Mouse (Mus musculus): ENCODE data around the gene 2900026A02Rik. TPM values are rescaled to one million over a fixed set of nuclear protein-coding genes. Genes with fewer than 3 reads are reported as not detected.
A peak's percentile ranks its signal among the peaks of the same experiment; 100 is the strongest.

The 2900026A02Rik gene
- polyA plus RNA-seq, 1 experiment from 2014 or later: 9.2 TPM

GRCm38 (mm10) chr5:113208622-113209400, 12.2 kb downstream of the 2900026A02Rik start:
- peak; percentile 77 for ATAC-seq (ENCODE audit: low read depth)
- no peak overlapping the region for H3K4me2 ChIP-seq (ENCODE audit: low read depth, low read length)
- peak; percentile 87 for DNase-seq (ENCODE audit: low spot score)
- no peaks in the 10 kb centered on the region for H3K36me3 ChIP-seq (ENCODE audit: control insufficient read depth, insufficient read depth, low read length)
- H3K9ac ChIP-seq (ENCODE audit: low read depth, low read length): no peak overlapping the region; the same call in 1 of the 2 replicates
- no peaks in the 10 kb centered on the region for H3K27me3 ChIP-seq (replicated peaks; ENCODE audit: control insufficient read depth, insufficient read depth, low read length)
- peak overlapping the region; percentile 82 for H3K27ac ChIP-seq (replicated peaks; ENCODE audit: low read depth, low read length)
- peaks cover 27% of the 10 kb centered on the region for H3K4me1 ChIP-seq (ENCODE audit: control insufficient read depth, insufficient read depth, low read length)
- no peaks in the 10 kb centered on the region for H3K9me3 ChIP-seq (ENCODE audit: control insufficient read depth, low read length)
- no peak overlapping the region for H3K4me3 ChIP-seq (ENCODE audit: low read depth, low read length)
- WGBS: 34% methylated on average over 11 of the region's 11 CpGs

DNA sequence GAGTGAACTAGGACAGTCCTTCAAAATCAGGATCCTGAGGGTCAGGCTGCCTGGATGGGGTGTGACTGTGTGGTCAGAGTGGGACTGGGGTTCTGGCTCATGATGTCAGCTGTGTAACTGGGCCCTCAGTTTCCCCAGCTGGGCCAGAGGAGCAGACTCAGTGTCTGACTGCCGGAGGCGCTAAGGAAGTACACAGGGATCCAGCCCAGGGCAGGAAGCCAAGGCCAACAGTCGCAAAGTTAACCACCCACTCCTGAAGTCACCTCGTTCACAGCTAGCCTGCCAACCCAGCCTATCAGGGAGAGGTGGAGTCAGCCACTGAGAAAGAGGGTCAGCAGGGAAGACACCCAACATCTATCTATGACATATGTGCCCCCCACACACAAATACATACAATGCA, 13.0 kb downstream of the 2900026A02Rik start:
- no peak overlapping the region for H3K4me3 ChIP-seq (ENCODE audit: low read depth, low read length)
- H3K9ac ChIP-seq (ENCODE audit: low read depth, low read length): no peak overlapping the region
- H3K27me3 ChIP-seq (replicated peaks; ENCODE audit: control insufficient read depth, insufficient read depth, low read length): no peaks in the 10 kb centered on the region
- 53% methylated on average over 4 of the region's 4 CpGs for WGBS
- H3K9me3 ChIP-seq (ENCODE audit: control insufficient read depth, low read length): no peaks in the 10 kb centered on the region
- no peaks in the 10 kb centered on the region for H3K36me3 ChIP-seq (ENCODE audit: control insufficient read depth, insufficient read depth, low read length)
- H3K4me2 ChIP-seq (ENCODE audit: low read depth, low read length): no peak overlapping the region
- ATAC-seq (ENCODE audit: low read depth) (no peak), DNase-seq (ENCODE audit: low spot score) (no peak)
- H3K27ac ChIP-seq (replicated peaks; ENCODE audit: low read depth, low read length): peak overlapping the region; percentile 82
- peaks cover 27% of the 10 kb centered on the region for H3K4me1 ChIP-seq (ENCODE audit: control insufficient read depth, insufficient read depth, low read length)

- peaks cover 27% of the 10 kb centered on the region for H3K4me1 ChIP-seq (ENCODE audit: control insufficient read depth, insufficient read depth, low read length)
- ATAC-seq (ENCODE audit: low read depth) (no peak), DNase-seq (ENCODE audit: low spot score) (peak; percentile 34)
- no peaks in the 10 kb centered on the region for H3K27me3 ChIP-seq (replicated peaks; ENCODE audit: control insufficient read depth, insufficient read depth, low read length)
- H3K4me2 ChIP-seq (ENCODE audit: low read depth, low read length): no peak overlapping the region
- H3K9ac ChIP-seq (ENCODE audit: low read depth, low read length): no peak overlapping the region
- no peak overlapping the region for H3K4me3 ChIP-seq (ENCODE audit: low read depth, low read length)
- H3K36me3 ChIP-seq (ENCODE audit: control insufficient read depth, insufficient read depth, low read length): no peaks in the 10 kb centered on the region
- 39% methylated on average over 9 of the region's 9 CpGs for WGBS
- no peaks in the 10 kb centered on the region for H3K9me3 ChIP-seq (ENCODE audit: control insufficient read depth, low read length)
- no peak overlapping the region for H3K27ac ChIP-seq (replicated peaks; ENCODE audit: low read depth, low read length)
These were observed 14.2 kb downstream of the 2900026A02Rik start for GRCm38 (mm10) chr5:113206670-113207352.

- DNase-seq (ENCODE audit: low spot score) (no peak), ATAC-seq (ENCODE audit: low read depth) (no peak)
- no peak overlapping the region for H3K4me2 ChIP-seq (ENCODE audit: low read depth, low read length)
- H3K36me3 ChIP-seq (ENCODE audit: control insufficient read depth, insufficient read depth, low read length): no peaks in the 10 kb centered on the region
- no peak overlapping the region for H3K27ac ChIP-seq (replicated peaks; ENCODE audit: low read depth, low read length)
- no peaks in the 10 kb centered on the region for H3K27me3 ChIP-seq (replicated peaks; ENCODE audit: control insufficient read depth, insufficient read depth, low read length)
- H3K4me3 ChIP-seq (ENCODE audit: low read depth, low read length): no peak overlapping the region
- H3K4me1 ChIP-seq (ENCODE audit: control insufficient read depth, insufficient read depth, low read length): peaks cover 19% of the 10 kb centered on the region
- no peaks in the 10 kb centered on the region for H3K9me3 ChIP-seq (ENCODE audit: control insufficient read depth, low read length)
- no peak overlapping the region for H3K9ac ChIP-seq (ENCODE audit: low read depth, low read length)
- 84% methylated on average over 9 of the region's 9 CpGs for WGBS
These were observed 16.8 kb downstream of the 2900026A02Rik start for GRCm38 (mm10) chr5:113204193-113204592.

GRCm38 (mm10) chr5:113199772-113200134, 21.3 kb downstream of the 2900026A02Rik start:
- Histone ChIP-seq H3K4me1 (ENCODE audit: control insufficient read depth, insufficient read depth, low read length) (peaks cover 10% of the 10 kb centered on the region), H3K36me3 (ENCODE audit: control insufficient read depth, insufficient read depth, low read length) (no peaks in the 10 kb centered on the region), H3K4me2 (ENCODE audit: low read depth, low read length) (no peak overlapping the region), H3K27me3 (replicated peaks; ENCODE audit: control insufficient read depth, insufficient read depth, low read length) (no peaks in the 10 kb centered on the region), H3K4me3 (ENCODE audit: low read depth, low read length) (no peak overlapping the region), H3K9me3 (ENCODE audit: control insufficient read depth, low read length) (no peaks in the 10 kb centered on the region), H3K27ac (replicated peaks; ENCODE audit: low read depth, low read length) (no peak overlapping the region), H3K9ac (ENCODE audit: low read depth, low read length) (no peak overlapping the region)
- ATAC-seq (ENCODE audit: low read depth) (no peak), DNase-seq (ENCODE audit: low spot score) (no peak)
- WGBS: 79% methylated on average over 10 of the region's 10 CpGs

DNA sequence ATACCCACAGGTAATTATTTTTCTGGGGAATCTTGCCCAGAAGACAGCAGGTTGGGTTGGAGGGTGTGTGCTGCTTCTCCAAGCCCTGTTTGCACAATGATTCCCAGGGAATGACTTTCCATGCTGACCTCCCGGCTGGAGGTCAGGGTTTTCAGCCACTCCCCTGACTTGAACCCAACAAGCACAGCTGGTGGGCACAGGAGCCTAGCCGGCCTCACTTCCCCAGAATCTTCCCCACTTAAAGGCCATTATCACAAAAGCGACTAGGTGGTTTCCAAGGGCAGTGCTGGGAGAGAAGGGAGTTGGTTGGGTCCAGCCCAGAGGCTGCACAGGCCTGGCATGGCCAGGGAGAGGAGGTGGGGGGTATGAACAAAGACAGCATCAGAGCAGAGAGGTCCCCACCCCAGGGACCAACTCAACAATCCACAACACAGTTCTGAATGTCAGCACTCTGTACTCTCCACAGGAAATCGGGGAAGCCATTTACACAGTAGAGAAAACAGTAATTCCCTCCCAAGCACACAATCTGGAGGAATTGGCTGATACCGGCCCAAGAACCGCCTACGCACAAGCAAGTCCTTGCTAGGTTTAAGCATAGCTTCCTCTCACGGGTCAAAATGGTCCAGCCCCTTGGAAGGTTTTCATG, 21.8 kb downstream of the 2900026A02Rik start:
- Histone ChIP-seq H3K4me3 (ENCODE audit: low read depth, low read length) (no peak overlapping the region), H3K36me3 (ENCODE audit: control insufficient read depth, insufficient read depth, low read length) (no peaks in the 10 kb centered on the region), H3K27ac (replicated peaks; ENCODE audit: low read depth, low read length) (peak overlapping the region; percentile 55), H3K9ac (ENCODE audit: low read depth, low read length) (no peak overlapping the region), H3K27me3 (replicated peaks; ENCODE audit: control insufficient read depth, insufficient read depth, low read length) (no peaks in the 10 kb centered on the region), H3K4me2 (ENCODE audit: low read depth, low read length) (no peak overlapping the region), H3K9me3 (ENCODE audit: control insufficient read depth, low read length) (no peaks in the 10 kb centered on the region), H3K4me1 (ENCODE audit: control insufficient read depth, insufficient read depth, low read length) (peaks cover 10% of the 10 kb centered on the region)
- 48% methylated on average over 7 of the region's 8 CpGs for WGBS
- DNase-seq (ENCODE audit: low spot score) (no peak), ATAC-seq (ENCODE audit: low read depth) (no peak)

DNA sequence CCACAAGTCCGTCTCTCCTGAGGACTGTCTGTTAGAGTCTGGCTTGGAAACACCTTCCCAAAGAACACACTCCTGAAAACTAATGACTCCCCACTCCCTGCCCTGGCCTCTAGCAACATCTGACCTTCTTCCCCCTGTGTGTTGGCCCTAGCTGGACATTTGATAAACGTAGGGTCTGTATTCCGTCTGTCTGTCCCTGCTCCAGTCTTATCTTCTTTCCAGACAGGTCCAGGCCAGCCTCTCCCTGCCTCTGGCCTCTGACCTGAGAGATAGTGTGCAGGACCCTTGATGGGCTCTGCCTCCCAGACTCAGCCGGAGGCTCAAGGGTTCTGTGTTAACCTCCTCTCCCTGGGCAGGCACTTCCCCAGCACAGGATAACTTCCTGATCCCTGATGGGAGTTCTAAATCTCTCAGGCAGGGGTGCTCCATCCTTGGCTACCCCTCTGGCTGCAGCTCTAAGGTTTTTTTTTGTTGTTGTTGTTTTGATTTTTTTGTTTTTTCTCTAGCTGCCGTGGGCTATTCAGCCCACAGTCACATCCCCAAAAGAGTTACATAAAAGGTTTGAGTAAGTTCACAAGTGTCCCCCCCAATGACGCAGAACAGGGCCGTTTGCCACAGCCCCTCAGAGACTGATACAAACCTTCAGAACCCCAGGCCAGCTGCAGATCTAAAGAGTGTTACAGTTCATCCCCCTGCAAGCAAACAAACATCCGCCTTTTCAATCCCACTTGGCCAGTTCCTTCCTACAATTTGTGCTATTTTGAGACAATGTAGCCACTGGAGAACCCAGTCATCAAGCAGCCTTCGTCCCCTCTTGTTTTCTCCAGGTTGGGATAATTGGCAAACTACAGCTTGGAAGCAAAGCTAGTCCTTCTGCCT, 23.9 kb downstream of the 2900026A02Rik start:
- Histone ChIP-seq H3K4me1 (ENCODE audit: control insufficient read depth, insufficient read depth, low read length) (peaks cover 10% of the 10 kb centered on the region), H3K4me2 (ENCODE audit: low read depth, low read length) (no peak overlapping the region), H3K27ac (replicated peaks; ENCODE audit: low read depth, low read length) (peak overlapping the region; percentile 63; the same call in 1 of the 2 replicates), H3K9ac (ENCODE audit: low read depth, low read length) (no peak overlapping the region), H3K36me3 (ENCODE audit: control insufficient read depth, insufficient read depth, low read length) (no peaks in the 10 kb centered on the region), H3K4me3 (ENCODE audit: low read depth, low read length) (no peak overlapping the region), H3K9me3 (ENCODE audit: control insufficient read depth, low read length) (no peaks in the 10 kb centered on the region), H3K27me3 (replicated peaks; ENCODE audit: control insufficient read depth, insufficient read depth, low read length) (no peaks in the 10 kb centered on the region)
- 55% methylated on average over 9 of the region's 9 CpGs for whole genome bisulfite sequencing
- DNase-seq (ENCODE audit: low spot score): no peak
- ATAC-seq (ENCODE audit: low read depth): no peak

DNA sequence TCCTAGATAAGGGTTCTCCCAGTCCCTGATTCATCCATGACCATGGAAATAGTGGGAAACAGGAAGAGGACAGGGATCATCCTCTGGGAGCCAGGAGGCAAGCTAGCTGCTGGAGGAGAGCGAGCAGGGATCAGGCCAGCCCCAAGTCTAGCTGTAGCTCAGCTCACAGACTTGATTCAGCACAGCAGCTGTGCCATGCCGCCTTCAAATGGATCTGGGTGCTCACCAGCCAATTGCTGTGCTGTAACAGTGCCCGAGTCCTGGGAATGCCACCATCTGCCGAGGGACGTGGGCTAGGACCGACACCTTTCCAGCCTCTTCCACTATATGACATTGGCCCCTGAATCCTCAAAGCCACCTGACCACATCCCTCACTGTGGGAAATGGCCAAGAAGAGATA, 25.1 kb downstream of the 2900026A02Rik start:
- no peak overlapping the region for H3K4me3 ChIP-seq (ENCODE audit: low read depth, low read length)
- WGBS: 89% methylated on average over 6 of the region's 6 CpGs
- H3K9ac ChIP-seq (ENCODE audit: low read depth, low read length): no peak overlapping the region
- no peaks in the 10 kb centered on the region for H3K36me3 ChIP-seq (ENCODE audit: control insufficient read depth, insufficient read depth, low read length)
- DNase-seq (ENCODE audit: low spot score) (no peak), ATAC-seq (ENCODE audit: low read depth) (no peak)
- H3K4me2 ChIP-seq (ENCODE audit: low read depth, low read length): no peak overlapping the region
- no peaks in the 10 kb centered on the region for H3K9me3 ChIP-seq (ENCODE audit: control insufficient read depth, low read length)
- peaks cover 10% of the 10 kb centered on the region for H3K4me1 ChIP-seq (ENCODE audit: control insufficient read depth, insufficient read depth, low read length)
- no peak overlapping the region for H3K27ac ChIP-seq (replicated peaks; ENCODE audit: low read depth, low read length)
- no peaks in the 10 kb centered on the region for H3K27me3 ChIP-seq (replicated peaks; ENCODE audit: control insufficient read depth, insufficient read depth, low read length)

Data from embryonic facial prominence, embryonic 14.5 days (tissue).